In genomic region chr15:85634322-85635141, GRCm38 (mm10) we compare ENCODE assay signal across 8 mouse cellular contexts. TPM values are rescaled to one million over a fixed set of nuclear protein-coding genes. Genes with fewer than 3 reads are reported as not detected.
DNase-seq lines count a peak whose midpoint lies in the region; ATAC-seq and TF ChIP-seq lines count a peak whose summit lies in the region.

No protein-coding gene starts in this region.

- H3K4me2 ChIP-seq in embryonic facial prominence, embryonic 13.5 days = peak overlapping the region; percentile 62
- peak overlapping the region; percentile 70 for H3K4me2 ChIP-seq in limb, embryonic 13.5 days (replicated peaks)
- H3K4me2 ChIP-seq in midbrain, embryonic 16.5 days (ENCODE audit: low read length) = peak overlapping the region; percentile 71

- H3K27me3 ChIP-seq in embryonic facial prominence, embryonic 13.5 days = no peaks in the 10 kb centered on the region
- H3K27me3 ChIP-seq in heart, adult 2 months (ENCODE audit: control insufficient read depth, insufficient read depth, low read length) = no peaks in the 10 kb centered on the region
- H3K27me3 ChIP-seq in limb, embryonic 13.5 days = no peaks in the 10 kb centered on the region
- H3K27me3 ChIP-seq in midbrain, embryonic 16.5 days (ENCODE audit: control insufficient read depth, insufficient read depth, low read depth, low read length) = no peaks in the 10 kb centered on the region

- peak; percentile 100 for DNase-seq in 3134 (ENCODE audit: extremely low read depth, insufficient read length, low spot score)
- DNase-seq in adrenal gland, postnatal 36 days = peak; percentile 100
- peak; percentile 99 to 100 for DNase-seq in heart, adult 2 months
- DNase-seq in kidney, adult 8-10 months = peak; percentile 100
- peak; percentile 97 to 99 for DNase-seq in spleen, postnatal 10 days (ENCODE audit: low spot score in 2 of 2)

- H3K4me1 ChIP-seq in embryonic facial prominence, embryonic 13.5 days = peaks cover 13% of the 10 kb centered on the region
- H3K4me1 ChIP-seq in heart, adult 2 months (ENCODE audit: control insufficient read depth, insufficient read depth, low read length) = peaks cover 1% of the 10 kb centered on the region; the same call in 1 of the 2 replicates
- H3K4me1 ChIP-seq in limb, embryonic 13.5 days = peaks cover 15% of the 10 kb centered on the region
- no peaks in the 10 kb centered on the region for H3K4me1 ChIP-seq in midbrain, embryonic 16.5 days (ENCODE audit: control insufficient read depth, insufficient read depth, low read length)

- H3K79me2 ChIP-seq in heart, adult 2 months (replicated peaks; ENCODE audit: control insufficient read depth, insufficient read depth, low read length) = no peaks in the 10 kb centered on the region

- ATAC-seq in embryonic facial prominence, embryonic 13.5 days (ENCODE audit: insufficient number of reproducible peaks, insufficient read depth, low FRiP score, low TSS enrichment, low read depth) = peak; percentile 98
- peak; percentile 99 for ATAC-seq in limb, embryonic 13.5 days (ENCODE audit: low FRiP score, low read depth)
- ATAC-seq in midbrain, embryonic 16.5 days = peak; percentile 98

- peak overlapping the region; percentile 64 for H3K4me3 ChIP-seq in embryonic facial prominence, embryonic 13.5 days
- peak overlapping the region; percentile 85 for H3K4me3 ChIP-seq in heart, adult 2 months
- H3K4me3 ChIP-seq in limb, embryonic 13.5 days = peak overlapping the region; percentile 62
- peak overlapping the region; percentile 55 for H3K4me3 ChIP-seq in midbrain, embryonic 16.5 days (ENCODE audit: low read depth, low read length)

- WGBS in embryonic facial prominence, embryonic 13.5 days = under 1% methylated on average over 58 of the region's 58 CpGs
- under 1% methylated on average over 54 of the region's 58 CpGs for WGBS in heart, adult 2 months
- under 1% methylated on average over 58 of the region's 58 CpGs for WGBS in limb, embryonic 13.5 days
- WGBS in midbrain, embryonic 16.5 days = under 1% methylated on average over 58 of the region's 58 CpGs

- no peaks in the 10 kb centered on the region for H3K9me3 ChIP-seq in embryonic facial prominence, embryonic 13.5 days
- no peaks in the 10 kb centered on the region for H3K9me3 ChIP-seq in limb, embryonic 13.5 days
- H3K9me3 ChIP-seq in midbrain, embryonic 16.5 days (replicated peaks; ENCODE audit: control insufficient read depth, low read length, poor library complexity, severe bottlenecking) = no peaks in the 10 kb centered on the region

- peak overlapping the region; percentile 93 for H3K27ac ChIP-seq in embryonic facial prominence, embryonic 13.5 days
- H3K27ac ChIP-seq in heart, adult 2 months = peak overlapping the region; percentile 100
- peak overlapping the region; percentile 93 for H3K27ac ChIP-seq in limb, embryonic 13.5 days
- H3K27ac ChIP-seq in midbrain, embryonic 16.5 days (ENCODE audit: low read length) = peak overlapping the region; percentile 80

- H3K9ac ChIP-seq in embryonic facial prominence, embryonic 13.5 days = peak overlapping the region; percentile 84
- H3K9ac ChIP-seq in heart, adult 2 months (ENCODE audit: low read depth, low read length) = peak overlapping the region; percentile 81
- peak overlapping the region; percentile 79 for H3K9ac ChIP-seq in limb, embryonic 13.5 days
- H3K9ac ChIP-seq in midbrain, embryonic 16.5 days (ENCODE audit: low read depth, low read length) = peak overlapping the region; percentile 68

- TF ChIP-seq CTCF in heart, adult 2 months (IDR thresholded peaks at IDR 0.05) = no peak

- intact Hi-C loops in heart, adult 2 months (cut with DNase I) = no loop called here

- peak; percentile 47; the same call in 1 of the 2 replicates for TF ChIP-seq EP300 in heart, adult 2 months (IDR thresholded peaks at IDR 0.05; ENCODE audit: insufficient read depth, low read depth, low read length)

- no peaks in the 10 kb centered on the region for H3K36me3 ChIP-seq in embryonic facial prominence, embryonic 13.5 days
- H3K36me3 ChIP-seq in heart, adult 2 months (ENCODE audit: control insufficient read depth, insufficient read depth, low read length) = no peaks in the 10 kb centered on the region
- no peaks in the 10 kb centered on the region for H3K36me3 ChIP-seq in limb, embryonic 13.5 days
- no peaks in the 10 kb centered on the region for H3K36me3 ChIP-seq in midbrain, embryonic 16.5 days (ENCODE audit: control insufficient read depth, insufficient read depth, low read length)

- TF ChIP-seq POLR2A in heart, adult 2 months (IDR thresholded peaks at IDR 0.05; ENCODE audit: insufficient read depth, low read depth, low read length) = peak; percentile 98

RNA-seq across cellular contexts. Expression of gene Wnt7b, which starts 52.3 kb away (rescaled TPM):
- total RNA-seq in adrenal gland, postnatal 36 days (2021) = under 1 TPM; 0.49 to 0.96 TPM
- 35.0 and 44.9 TPM in 2 replicates for polyA plus RNA-seq in embryonic facial prominence, embryonic 13.5 days (2015; fragmentation: Nextera tagmentation; extraction: Ambion mirVana)
- under 1 TPM; 0.14 to 0.18 TPM for total RNA-seq in heart, adult 2 months (2021)
- polyA plus RNA-seq in heart, adult 2 months (2012; rRNA removed) = 0.12 and 0.41 TPM in 2 replicates
- polyA plus RNA-seq in limb, embryonic 13.5 days (2015; fragmentation: Nextera tagmentation; extraction: Ambion mirVana) = 29.1 and 34.9 TPM in 2 replicates
- polyA plus RNA-seq in midbrain, embryonic 16.5 days (2015; fragmentation: Nextera tagmentation; extraction: Ambion mirVana) = 22.6 and 25.3 TPM in 2 replicates

Comparison
In these comparisons a context has a peak if more than half of its experiments do, and no peak if none do; other contexts are left out.
1. Peak in every context shown above with its lines: DNase-seq, ATAC-seq, H3K4me3 ChIP-seq and H3K27ac ChIP-seq.
2. RNA of gene Wnt7b, which starts 52.3 kb away (polyA plus RNA-seq): 35.0 to 44.9 TPM in embryonic facial prominence, embryonic 13.5 days, 29.1 to 34.9 TPM in limb, embryonic 13.5 days and 22.6 to 25.3 TPM in midbrain, embryonic 16.5 days; 0.12 to 0.41 TPM in heart, adult 2 months; every median in the first group is over 10 times any median in the second.